Mouse (Mus musculus) adrenal gland, adult 8-10 months (tissue): ENCODE measurements around the gene Gm2a. TPM values are rescaled to one million over a fixed set of nuclear protein-coding genes. Genes with fewer than 3 reads are reported as not detected.
A peak's percentile ranks its signal among the peaks of the same experiment; 100 is the strongest.

Source experiments
- DNase-seq: peaks from one replicate; pipeline ENCODE4 v3.0.0; 2022
- total RNA-seq, 4 experiments: library from RNA; stranded (reverse); gene quantifications; 2 replicates each; pipeline ENCODE4 v1.2.4; 2022

Gm2a gene
- total RNA-seq, 4 experiments from 2014 or later: 254 to 285 (median 274) TPM

GRCm38 (mm10) chr11:55131077-55131742 is 33.3 kb downstream of the Gm2a start:
- no peak for DNase-seq

DNA sequence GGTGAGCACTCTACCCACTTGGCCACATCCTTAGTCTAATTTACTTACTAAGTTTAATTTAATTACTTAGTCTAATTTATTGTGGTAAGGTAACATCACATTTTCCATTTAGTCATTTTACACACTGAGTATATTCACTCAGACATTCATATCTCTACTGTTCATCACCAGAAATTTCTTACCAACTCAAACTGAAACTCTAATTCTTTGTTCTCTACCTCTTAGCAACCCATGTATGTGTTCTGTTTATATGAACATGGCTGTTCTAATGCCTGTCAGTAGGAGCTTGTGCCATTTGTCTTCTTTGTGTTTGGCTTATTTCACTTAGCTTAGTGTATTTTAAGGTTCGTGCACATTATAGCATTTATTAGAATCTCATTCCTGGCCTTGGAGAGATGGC is 34.0 kb downstream of the Gm2a start:
- no peak for DNase-seq

DNA sequence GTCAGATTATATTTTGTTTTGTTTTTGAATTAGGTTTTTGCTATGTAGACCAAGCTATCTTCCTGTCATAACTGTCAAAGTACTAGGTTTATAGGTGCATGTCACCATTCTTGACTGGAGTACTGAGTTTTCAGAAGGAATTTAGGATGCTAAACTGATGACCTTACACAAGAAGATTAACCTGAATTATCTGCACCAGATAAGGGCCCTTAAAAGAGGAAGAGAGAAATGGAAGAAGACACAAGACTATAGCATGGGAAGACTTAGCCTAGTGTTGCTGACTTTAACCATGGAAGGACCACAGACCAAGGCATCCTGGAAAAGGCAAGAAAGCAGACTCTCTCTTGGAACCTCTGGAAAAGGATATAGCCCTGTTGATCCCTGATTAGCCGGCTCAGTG is 35.3 kb downstream of the Gm2a start:
- DNase-seq: no peak

GRCm38 (mm10) chr11:55134407-55134806 is 36.5 kb downstream of the Gm2a start:
- no peak for DNase-seq

DNA sequence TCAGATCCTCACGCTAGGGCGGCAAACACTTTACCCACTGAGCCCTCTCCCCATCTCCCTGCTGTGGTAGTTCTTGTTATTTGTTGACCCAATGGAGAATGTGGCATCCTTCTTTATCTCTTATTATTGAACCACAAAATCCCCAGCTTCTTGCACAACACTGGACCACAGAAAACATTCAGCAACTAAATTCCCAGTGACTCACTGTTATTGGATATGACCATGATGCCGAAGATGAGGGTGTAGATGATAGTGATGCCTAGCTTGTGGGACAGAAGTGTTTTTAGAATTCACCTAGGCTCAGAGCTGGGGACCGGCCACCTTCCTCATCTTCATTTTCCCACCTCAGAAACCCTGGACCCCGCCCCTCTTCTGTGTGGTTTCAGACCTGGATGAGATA is 37.0 kb downstream of the Gm2a start:
- no peak for DNase-seq

DNA sequence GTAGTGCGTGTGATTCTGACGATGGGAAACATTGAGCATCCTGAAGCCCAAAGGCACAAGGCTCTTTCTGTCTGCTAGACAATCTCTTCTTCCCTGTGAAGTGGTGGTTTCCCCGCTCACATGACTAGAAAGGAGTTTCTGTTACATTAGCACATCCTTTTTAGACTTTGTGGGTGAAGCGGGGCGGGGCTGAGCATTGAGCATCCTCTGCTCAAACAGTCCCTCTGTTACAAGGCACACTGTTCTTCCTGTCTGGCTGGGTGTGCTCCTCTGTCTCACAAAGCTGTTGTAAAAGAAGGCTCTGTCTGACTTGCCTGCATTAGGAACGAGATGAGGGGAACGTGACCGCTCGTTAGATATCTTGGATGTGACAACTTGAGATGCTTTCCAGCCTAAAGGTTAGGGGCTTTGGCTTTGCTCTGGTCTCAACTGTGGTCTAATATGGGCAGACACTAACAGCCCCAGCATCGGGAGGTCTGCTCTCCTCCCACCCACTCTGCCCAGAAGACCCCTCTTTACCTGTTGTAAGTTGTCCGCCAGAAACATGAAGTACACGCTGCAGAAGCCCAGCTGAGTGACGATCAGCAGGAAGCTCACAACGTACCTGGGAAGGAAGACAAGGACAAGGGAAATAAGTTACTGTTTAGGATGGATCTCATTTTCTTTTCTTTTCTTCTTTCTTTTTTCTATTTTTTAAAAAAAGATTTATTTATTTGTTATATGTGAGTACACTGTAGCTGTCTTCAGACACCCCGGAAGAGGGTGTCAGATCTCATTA is 39.0 kb downstream of the Gm2a start:
- DNase-seq: no peak

DNA sequence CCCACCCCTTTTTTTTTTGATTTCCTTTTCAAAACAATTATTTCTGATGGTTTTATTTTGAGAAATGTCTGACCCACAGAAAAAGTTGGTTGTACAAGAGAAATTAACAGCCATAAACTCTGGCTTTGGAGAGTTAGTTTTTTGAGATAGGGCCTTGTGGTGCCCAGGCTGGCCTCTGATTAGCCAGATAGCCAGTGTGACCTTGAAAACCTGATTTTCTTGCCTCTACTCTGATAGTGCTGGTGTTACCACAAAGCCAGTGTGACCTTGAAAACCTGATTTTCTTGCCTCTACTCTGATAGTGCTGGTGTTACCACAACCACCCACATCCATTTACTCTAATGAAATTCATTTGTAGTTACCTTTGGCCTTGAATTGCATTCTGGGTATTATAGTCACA is 39.7 kb downstream of the Gm2a start:
- no peak for DNase-seq

DNA sequence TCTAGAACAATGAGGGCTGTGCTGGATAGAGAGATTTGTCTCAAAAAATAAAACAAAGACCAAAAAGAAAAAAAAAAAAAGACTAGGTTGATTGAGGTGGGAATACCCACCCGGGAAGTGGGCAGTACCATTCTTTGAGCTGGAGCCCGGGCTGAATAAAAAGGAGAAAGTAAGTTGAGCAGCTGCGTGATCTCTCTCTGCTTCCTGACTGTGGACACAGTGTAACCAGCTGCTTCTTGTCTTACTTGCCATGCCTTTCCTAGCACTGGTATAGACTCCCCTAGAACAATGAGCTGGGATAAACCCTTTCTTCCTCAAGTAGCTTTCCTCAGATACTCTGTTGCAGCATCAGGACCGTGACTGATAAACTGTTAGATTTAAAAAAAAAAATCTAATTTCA is 43.6 kb downstream of the Gm2a start:
- DNase-seq: no peak

GRCm38 (mm10) chr11:55144011-55144410 is 46.1 kb downstream of the Gm2a start:
- no peak for DNase-seq

DNA sequence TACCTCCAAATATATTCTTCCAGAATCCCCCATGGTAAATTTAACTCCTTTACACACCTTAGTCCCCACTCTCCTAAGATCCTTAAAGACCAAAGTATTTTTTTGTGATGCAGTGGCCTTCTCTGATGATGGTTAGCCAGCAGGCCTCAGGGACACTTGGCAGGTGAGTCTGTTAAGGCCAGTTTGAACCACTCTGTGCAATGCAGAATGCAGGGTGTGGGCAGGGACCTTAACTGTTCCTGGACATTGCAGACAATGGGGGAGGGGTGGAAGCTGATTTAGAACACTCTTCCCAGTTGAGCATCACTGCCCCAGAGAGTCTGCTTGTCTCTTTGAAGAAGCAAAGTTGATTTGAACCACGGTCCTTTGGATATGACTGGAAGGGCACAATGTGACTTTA is 48.9 kb downstream of the Gm2a start:
- no peak for DNase-seq

GRCm38 (mm10) chr11:55147423-55147822 is 49.5 kb downstream of the Gm2a start:
- DNase-seq: no peak

GRCm38 (mm10) chr11:55148461-55148860 is 50.5 kb downstream of the Gm2a start:
- DNase-seq: no peak

GRCm38 (mm10) chr11:55151608-55152007 is 53.7 kb downstream of the Gm2a start, which contains the start of gene Slc36a3:
Gene Slc36a3 (minus strand): TSS chr11:55151708.
- DNase-seq: no peak

GRCm38 (mm10) chr11:55154398-55155069 is 56.6 kb downstream of the Gm2a start:
- DNase-seq: no peak

DNA sequence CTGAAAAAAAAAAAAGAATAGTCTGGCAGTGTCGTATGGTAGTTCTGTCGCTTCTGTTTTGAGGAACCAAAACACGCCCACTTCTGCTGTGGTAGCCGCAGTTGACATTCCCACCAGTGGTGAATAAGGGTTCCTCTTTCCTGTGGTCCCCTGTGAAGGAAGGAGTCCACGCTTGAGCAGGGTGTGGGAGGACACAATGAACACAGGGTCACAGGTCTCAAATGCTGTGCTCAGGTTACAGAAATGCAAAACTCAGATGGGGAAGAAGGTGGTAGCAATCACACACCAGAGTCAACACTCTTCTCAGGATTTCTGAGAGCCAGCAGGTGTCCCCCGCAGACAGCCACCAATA is 57.1 kb downstream of the Gm2a start:
- no peak for DNase-seq

GRCm38 (mm10) chr11:55158785-55159359 is 61.0 kb downstream of the Gm2a start:
- DNase-seq: peak; percentile 70

Other genes with a start within 250 kb of the Gm2a start
- gene Lyrm7, start 237.2 kb upstream of the Gm2a start, total RNA-seq: 10 to 100 TPM in 2 of 4 experiments, 1 to 10 TPM in 2; 3.4 to 14.4 (median 9.6) TPM
- gene Hint1, start 231.7 kb upstream of the Gm2a start, total RNA-seq: 100 to 1,000 TPM; 236 to 370 (median 298) TPM
- gene Gpx3, start 195.7 kb upstream of the Gm2a start, total RNA-seq: 100 to 1,000 TPM in 3 of 4 experiments, 10 to 100 TPM in 1; 89.1 to 315 (median 150) TPM
- gene Tnip1, start 135.2 kb upstream of the Gm2a start, total RNA-seq: 100 to 1,000 TPM in 2 of 4 experiments, 10 to 100 TPM in 2; 94.2 to 126 (median 103) TPM
- gene Anxa6, start 64.7 kb upstream of the Gm2a start, total RNA-seq: 100 to 1,000 TPM; 121 to 184 (median 133) TPM
- gene Ccdc69, start 20.0 kb upstream of the Gm2a start, total RNA-seq: 1 to 10 TPM; 3.9 to 7.5 (median 4.5) TPM
- not detected for gene Slc36a3, start 53.6 kb downstream of the Gm2a start, total RNA-seq
- gene Slc36a2, start 87.0 kb downstream of the Gm2a start, total RNA-seq: 10 to 100 TPM; 11.2 to 54.4 (median 43.2) TPM
- gene Slc36a1, start 106.2 kb downstream of the Gm2a start, total RNA-seq: 10 to 100 TPM; 24.4 to 27.7 (median 24.6) TPM
- gene Fat2, start 238.4 kb downstream of the Gm2a start, total RNA-seq: under 1 TPM; 0.03 to 0.08 (median 0.06) TPM